ENCODE assay signal across 27 mouse cellular contexts in the genomic region with DNA sequence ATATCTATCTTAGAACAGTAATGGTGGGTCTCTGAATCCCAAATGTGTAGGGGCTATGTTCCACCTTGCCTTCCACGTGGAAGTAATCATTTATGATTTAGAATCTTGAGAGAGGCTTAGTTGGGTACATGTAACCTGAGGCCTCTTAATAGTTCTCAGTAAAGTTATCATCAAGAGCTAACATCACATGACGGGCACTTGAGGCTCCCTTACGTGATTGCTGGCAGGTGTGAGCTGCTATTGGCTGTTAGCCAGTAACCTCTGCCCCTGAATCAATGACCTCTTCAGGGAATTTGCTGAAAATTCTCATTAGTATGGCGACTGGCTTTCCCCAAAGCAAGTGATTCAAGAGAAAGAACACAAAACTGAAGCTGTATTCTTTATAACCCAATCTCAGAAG. TPM values are rescaled to one million over a fixed set of nuclear protein-coding genes. Genes with fewer than 3 reads are reported as not detected.
DNase-seq lines count a peak whose midpoint lies in the region; ATAC-seq and TF ChIP-seq lines count a peak whose summit lies in the region.
"Had no signal": no experiment of that assay in that cellular context is flagged by ENCODE, and none has a peak within 500 bp of the region (broad histone marks: within the 10 kb centered on the region; RNA-seq: fewer than 3 reads in every experiment).

No protein-coding gene starts in this region.

- no peak for TF ChIP-seq POLR2A in liver, adult 2 months (IDR thresholded peaks at IDR 0.05; ENCODE audit: extremely low read depth, insufficient read depth, low read length)

- H3K4me2 ChIP-seq in liver, embryonic 12.5 days = no peak overlapping the region
- 0 out of 2 replicates have a peak overlapping the region, but pooled peaks have one; percentile 6 for H3K4me2 ChIP-seq in intestine, embryonic 16.5 days (ENCODE audit: low read depth, low read length)
- H3K4me2 ChIP-seq: forebrain, embryonic 12.5 days; limb, embryonic 13.5 days; neural tube, embryonic 15.5 days had no signal

- peaks cover 3% of the 10 kb centered on the region; the same call in 1 of the 2 replicates for H3K4me1 ChIP-seq in liver, adult 2 months (ENCODE audit: control insufficient read depth, insufficient read depth, low read length)
- H3K4me1 ChIP-seq in liver, embryonic 12.5 days = no peaks in the 10 kb centered on the region
- peaks cover 14% of the 10 kb centered on the region for H3K4me1 ChIP-seq in intestine, embryonic 16.5 days (ENCODE audit: control insufficient read depth, insufficient read depth, low read length)
- H3K4me1 ChIP-seq: forebrain, embryonic 12.5 days; neural tube, embryonic 15.5 days had no signal

- no peak for ATAC-seq in liver, embryonic 12.5 days
- ATAC-seq in intestine, embryonic 16.5 days = peak; percentile 71
- ATAC-seq: CD4-positive, CD25-positive, alpha-beta regulatory T cell, adult 4 months; midbrain, embryonic 16.5 days; Patski had no signal

- H3K9ac ChIP-seq in liver, adult 2 months (ENCODE audit: low read depth, low read length) = no peak overlapping the region
- no peak overlapping the region for H3K9ac ChIP-seq in liver, embryonic 12.5 days
- no peak overlapping the region for H3K9ac ChIP-seq in intestine, embryonic 16.5 days (ENCODE audit: low read depth, low read length)
- H3K9ac ChIP-seq: forebrain, embryonic 12.5 days; limb, embryonic 13.5 days; neural tube, embryonic 15.5 days had no signal

- no peaks in the 10 kb centered on the region for H3K36me3 ChIP-seq in liver, adult 2 months (ENCODE audit: control insufficient read depth, insufficient read depth, low read length)
- no peaks in the 10 kb centered on the region for H3K36me3 ChIP-seq in liver, embryonic 12.5 days
- no peaks in the 10 kb centered on the region for H3K36me3 ChIP-seq in intestine, embryonic 16.5 days (ENCODE audit: control insufficient read depth, insufficient read depth, low read length)
- H3K36me3 ChIP-seq: forebrain, embryonic 12.5 days; limb, embryonic 13.5 days; neural tube, embryonic 15.5 days had no signal

- DNase-seq in adrenal gland, postnatal 14 days = peak; percentile 34
- DNase-seq in adrenal gland, adult (ENCODE audit: inconsistent age in 2 of 2, low spot score in 1 of 2) = no peak
- DNase-seq in liver, adult 2 months (ENCODE audit: extremely low read depth, low read depth, low spot score) = peak; percentile 79
- DNase-seq in lung, postnatal 36 days = peak; percentile 80
- DNase-seq in frontal cortex, postnatal 25 days (ENCODE audit: low spot score in 2 of 2) = no peak
- DNase-seq in cerebellum, adult 11 months = no peak
- DNase-seq: cerebellum, adult 8-10 months; gastrocnemius, postnatal 25 days; layer of hippocampus, postnatal 36 days; right cerebral cortex, postnatal 25 days had no signal

- 30% methylated on average over 4 of the region's 4 CpGs for WGBS in liver, adult 2 months
- 51% methylated on average over 4 of the region's 4 CpGs for WGBS in liver, embryonic 12.5 days (ENCODE audit: insufficient replicate concordance)
- WGBS in intestine, embryonic 16.5 days = 37% methylated on average over 4 of the region's 4 CpGs

- H3K27me3 ChIP-seq in liver, adult 2 months (ENCODE audit: control insufficient read depth, insufficient read depth, low read length) = no peaks in the 10 kb centered on the region
- H3K27me3 ChIP-seq in liver, embryonic 12.5 days (replicated peaks) = no peaks in the 10 kb centered on the region
- no peaks in the 10 kb centered on the region for H3K27me3 ChIP-seq in intestine, embryonic 16.5 days (replicated peaks; ENCODE audit: control insufficient read depth, insufficient read depth, low read length)
- H3K27me3 ChIP-seq: forebrain, embryonic 12.5 days; limb, embryonic 13.5 days; neural tube, embryonic 15.5 days; Patski had no signal

- no peaks in the 10 kb centered on the region for H3K9me3 ChIP-seq in liver, embryonic 12.5 days (replicated peaks)
- no peaks in the 10 kb centered on the region for H3K9me3 ChIP-seq in intestine, embryonic 16.5 days (ENCODE audit: control insufficient read depth, low read length)
- H3K9me3 ChIP-seq: forebrain, embryonic 12.5 days; limb, embryonic 13.5 days; neural tube, embryonic 15.5 days had no signal

- H3K27ac ChIP-seq in liver, adult 2 months (replicated peaks; ENCODE audit: insufficient read depth, low read depth, low read length) = no peak overlapping the region
- no peak overlapping the region for H3K27ac ChIP-seq in liver, embryonic 12.5 days
- H3K27ac ChIP-seq in intestine, embryonic 16.5 days (ENCODE audit: low read length) = peak overlapping the region; percentile 90
- H3K27ac ChIP-seq: forebrain, embryonic 12.5 days; limb, embryonic 13.5 days; neural tube, embryonic 15.5 days had no signal

- no peak overlapping the region for H3K4me3 ChIP-seq in liver, adult 2 months (ENCODE audit: insufficient read depth, low read depth, low read length)
- H3K4me3 ChIP-seq in liver, embryonic 12.5 days = no peak overlapping the region
- no peak overlapping the region for H3K4me3 ChIP-seq in intestine, embryonic 16.5 days (ENCODE audit: low read length)
- H3K4me3 ChIP-seq: forebrain, embryonic 12.5 days; limb, embryonic 13.5 days; neural tube, embryonic 15.5 days had no signal

- H3K79me2 ChIP-seq in liver, adult 2 months (ENCODE audit: control insufficient read depth, insufficient read depth, low read length) = no peaks in the 10 kb centered on the region

- TF ChIP-seq CTCF in liver, adult 2 months (IDR thresholded peaks at IDR 0.05; ENCODE audit: low read depth, low read length) = no peak

RNA-seq across cellular contexts. Expression of a gene that starts 17.0 kb away (rescaled TPM):
- total RNA-seq in adrenal gland, postnatal 14 days (2021) = not detected in 2 replicates
- total RNA-seq in liver, adult 2 months (2014; rRNA removed) = not detected in 2 replicates
- polyA plus RNA-seq in liver, adult 2 months (2012; rRNA removed) = not detected in 2 replicates
- not detected in 2 replicates for polyA plus RNA-seq in liver, embryonic 12.5 days (2016; fragmentation: Nextera tagmentation; extraction: Ambion mirVana)
- polyA plus RNA-seq in intestine, embryonic 16.5 days (2015; fragmentation: Nextera tagmentation; extraction: Ambion mirVana) = not detected in 2 replicates
- total RNA-seq: adrenal gland, postnatal 4 days; ES-E14; gastrocnemius, postnatal 25 days; hematopoietic stem cell, adult 5-6 weeks; layer of hippocampus, adult 18-20 months; layer of hippocampus, postnatal 36 days; left cerebral cortex, postnatal 14 days; megakaryocyte-erythroid progenitor cell, adult 5-6 weeks had no signal
- polyA plus RNA-seq: CD4-positive, CD25-positive, alpha-beta regulatory T cell, adult 4 months; forebrain, embryonic 12.5 days; liver, embryonic 16.5 days; midbrain, embryonic 16.5 days; neural tube, embryonic 15.5 days had no signal

RNA-seq across cellular contexts. Expression of a gene that starts 50.5 kb away (rescaled TPM):
- not detected in 2 replicates for total RNA-seq in adrenal gland, postnatal 14 days (2021)
- not detected in 2 replicates for total RNA-seq in liver, adult 2 months (2014; rRNA removed)
- not detected in 2 replicates for polyA plus RNA-seq in liver, adult 2 months (2012; rRNA removed)
- polyA plus RNA-seq in liver, embryonic 12.5 days (2016; fragmentation: Nextera tagmentation; extraction: Ambion mirVana) = not detected in 2 replicates
- 0.39 TPM in 1 of 2 replicates, not detected in the other for polyA plus RNA-seq in intestine, embryonic 16.5 days (2015; fragmentation: Nextera tagmentation; extraction: Ambion mirVana)
- total RNA-seq: adrenal gland, postnatal 4 days; ES-E14; gastrocnemius, postnatal 25 days; layer of hippocampus, adult 18-20 months; layer of hippocampus, postnatal 36 days; left cerebral cortex, postnatal 14 days; megakaryocyte-erythroid progenitor cell, adult 5-6 weeks had no signal
- polyA plus RNA-seq: CD4-positive, CD25-positive, alpha-beta regulatory T cell, adult 4 months; forebrain, embryonic 12.5 days; heart, embryonic 16.5 days; limb, embryonic 13.5 days; liver, embryonic 16.5 days; midbrain, embryonic 16.5 days; Patski; urinary bladder, adult 2 months had no signal

Comparison
In these comparisons a context has a peak if more than half of its experiments do, and no peak if none do; other contexts are left out.
1. DNase-seq: peak in adrenal gland, postnatal 14 days (single experiment), liver, adult 2 months (single experiment) and lung, postnatal 36 days (single experiment); none in adrenal gland, adult (0 of 2), frontal cortex, postnatal 25 days (0 of 2) and cerebellum, adult 11 months (single experiment).